Mouse (Mus musculus) forebrain, postnatal 0 days (tissue): ENCODE measurements around the gene Napsa. TPM values are rescaled to one million over a fixed set of nuclear protein-coding genes. Genes with fewer than 3 reads are reported as not detected.

ENCODE experiments used
- ATAC-seq: fragments of 200-750 bp; cut with Nextera tagmentation; 2 replicates; pipeline ENCODE4 v1.8.0; 2017; ENCODE audit warnings: mild to moderate bottlenecking, moderate library complexity
- DNase-seq: peaks from one replicate; pipeline ENCODE4 v3.0.0-alpha.2; 2015
- H3K27ac ChIP-seq: fragments of 300-500 bp; sonication (generic); 2 replicates; pipeline ENCODE4 v1.5.1; 2014; ENCODE audit warnings: low read depth, mild to moderate bottlenecking, antibody characterized with exemption, low read length, moderate library complexity, mixed read lengths
- H3K27me3 ChIP-seq: fragments of 300-500 bp; sonication (generic); 2 replicates; pipeline ENCODE4 v1.6.1; 2014; ENCODE audit warnings: mild to moderate bottlenecking, low read length, mixed read lengths; ENCODE audit not compliant: insufficient read depth
- H3K36me3 ChIP-seq: fragments of 300-500 bp; sonication (generic); 2 replicates; pipeline ENCODE4 v1.6.1; 2014; ENCODE audit warnings: mild to moderate bottlenecking, moderate library complexity; ENCODE audit not compliant: insufficient read depth
- H3K4me1 ChIP-seq: fragments of 300-500 bp; sonication (generic); 2 replicates; pipeline ENCODE4 v1.6.1; 2014; ENCODE audit warnings: antibody characterized with exemption; ENCODE audit not compliant: insufficient read depth
- H3K4me2 ChIP-seq: fragments of 300-500 bp; sonication (generic); 2 replicates; pipeline ENCODE4 v1.6.1; 2014; ENCODE audit warnings: low read depth, mild to moderate bottlenecking, moderate library complexity
- H3K4me3 ChIP-seq: fragments of 300-500 bp; sonication (generic); 2 replicates; pipeline ENCODE4 v1.5.1; 2014; ENCODE audit warnings: low read depth, low read length, mixed read lengths
- H3K9ac ChIP-seq: fragments of 300-500 bp; sonication (generic); 2 replicates; pipeline ENCODE4 v1.6.1; 2014; ENCODE audit warnings: mild to moderate bottlenecking
- H3K9me3 ChIP-seq: fragments of 300-500 bp; sonication (generic); 2 replicates; pipeline ENCODE4 v1.6.1; 2016; ENCODE audit warnings: low read length
- CTCF ChIP-seq: sonication (generic); IDR thresholded peaks from 2 replicates; pipeline ENCODE4 v1.5.1; 2016; ENCODE audit warnings: antibody characterized with exemption, control low read depth, low read depth
- WGBS: fragments of 180-500 bp; shearing (Covaris S2); extraction: QIAGEN DNeasy Blood & Tissue Kit; methylation state at CpG from one replicate; pipeline ENCODE4 v1.1.7; 2014; 5-methylcytosine and 5-hydroxymethylcytosine counted together
- polyA plus RNA-seq: library from polyadenylated mRNA; unstranded; fragments of >200 nt; fragmentation: Nextera tagmentation; extraction: Ambion mirVana; gene quantifications from 2 replicates; pipeline ENCODE4 v1.2.1, GENCODE M21; 2015
- total RNA-seq: library from RNA; depleted of rRNA; stranded (reverse); fragments of >200 nt; gene quantifications from 2 replicates; pipeline ENCODE4 v1.2.3, GENCODE M21; 2014

Gene Napsa
- total and polyA plus RNA-seq, 2 experiments from 2014 or later, result 0.24 to 0.71 TPM

GRCm38 (mm10) chr7:44590402-44591347 lies 18.5 kb downstream of the Napsa start, which contains the start of gene Kcnc3:
Gene Kcnc3 (plus strand): TSS chr7:44590664.
- no peaks in the 10 kb centered on the region for H3K9me3 ChIP-seq
- 0 out of 2 replicates have a peak, but pooled peaks cover 3% of the 10 kb centered on the region for H3K36me3 ChIP-seq
- H3K27me3 ChIP-seq, result peaks cover 17% of the 10 kb centered on the region
- peaks cover 37% of the 10 kb centered on the region; the same call in 1 of the 2 replicates for H3K4me1 ChIP-seq
- H3K4me2 ChIP-seq, result peak within 1 kb of the TSS; percentile 97
- peak within 1 kb of the TSS; percentile 73 for H3K27ac ChIP-seq
- peak within 1 kb of the TSS; percentile 47 for H3K4me3 ChIP-seq
- TF ChIP-seq CTCF, result no peak
- WGBS, result under 1% methylated on average over 74 of the region's 80 CpGs
- ATAC-seq (peak; percentile 93), DNase-seq (peak; percentile 96)
- H3K9ac ChIP-seq, result peak within 1 kb of the TSS; percentile 53

- H3K36me3 ChIP-seq, result 0 out of 2 replicates have a peak, but pooled peaks cover 3% of the 10 kb centered on the region
- peaks cover 37% of the 10 kb centered on the region; the same call in 1 of the 2 replicates for H3K4me1 ChIP-seq
- TF ChIP-seq CTCF, result peak; percentile 10; the same call in 1 of the 2 replicates
- peak overlapping the region; percentile 39 for H3K9ac ChIP-seq
- ATAC-seq, result no peak
- under 1% methylated on average over 55 of the region's 60 CpGs for whole genome bisulfite sequencing
- H3K27me3 ChIP-seq, result peaks cover 17% of the 10 kb centered on the region
- peak overlapping the region; percentile 47 for H3K4me3 ChIP-seq
- peak overlapping the region; percentile 97 for H3K4me2 ChIP-seq
- no peak overlapping the region for H3K27ac ChIP-seq
- H3K9me3 ChIP-seq, result no peaks in the 10 kb centered on the region
- no peak for DNase-seq
Observed at GRCm38 (mm10) chr7:44591348-44592116, 19.4 kb downstream of the Napsa start.

GRCm38 (mm10) chr7:44593051-44593450 lies 20.9 kb downstream of the Napsa start:
- peaks cover 17% of the 10 kb centered on the region for H3K27me3 ChIP-seq
- 0 out of 2 replicates have a peak, but pooled peaks cover 3% of the 10 kb centered on the region for H3K36me3 ChIP-seq
- ATAC-seq, result no peak
- peak overlapping the region; percentile 97 for H3K4me2 ChIP-seq
- H3K9me3 ChIP-seq, result no peaks in the 10 kb centered on the region
- H3K4me3 ChIP-seq, result peak overlapping the region; percentile 47
- under 1% methylated on average over 15 of the region's 15 CpGs for whole genome bisulfite sequencing
- DNase-seq, result no peak
- 0 out of 2 replicates have a peak, but pooled peaks cover 29% of the 10 kb centered on the region for H3K4me1 ChIP-seq
- no peak overlapping the region for H3K27ac ChIP-seq
- TF ChIP-seq CTCF, result no peak
- 0 out of 2 replicates have a peak overlapping the region, but pooled peaks have one; percentile 87 for H3K9ac ChIP-seq

- ATAC-seq (peak; percentile 54), DNase-seq (peak; percentile 94)
- Histone ChIP-seq H3K27ac (peak overlapping the region; percentile 85), H3K27me3 (peaks cover 17% of the 10 kb centered on the region), H3K9ac (peak overlapping the region; percentile 87), H3K4me3 (peak overlapping the region; percentile 47), H3K36me3 (0 out of 2 replicates have a peak, but pooled peaks cover 3% of the 10 kb centered on the region), H3K4me2 (peak overlapping the region; percentile 97), H3K9me3 (no peaks in the 10 kb centered on the region), H3K4me1 (0 out of 2 replicates have a peak, but pooled peaks cover 29% of the 10 kb centered on the region)
- 2% methylated on average over 22 of the region's 22 CpGs for WGBS
- TF ChIP-seq CTCF, result peak; percentile 39
Observed at GRCm38 (mm10) chr7:44593775-44594174, 21.6 kb downstream of the Napsa start.

- H3K27me3 ChIP-seq, result peaks cover 17% of the 10 kb centered on the region
- peak overlapping the region; percentile 85 for H3K27ac ChIP-seq
- peak overlapping the region; percentile 47 for H3K4me3 ChIP-seq
- peak; percentile 4; the same call in 1 of the 2 replicates for ATAC-seq
- 0 out of 2 replicates have a peak, but pooled peaks cover 3% of the 10 kb centered on the region for H3K36me3 ChIP-seq
- peak; percentile 82 for DNase-seq
- peak overlapping the region; percentile 87 for H3K9ac ChIP-seq
- 0 out of 2 replicates have a peak, but pooled peaks cover 28% of the 10 kb centered on the region for H3K4me1 ChIP-seq
- TF ChIP-seq CTCF, result no peak
- H3K4me2 ChIP-seq, result peak overlapping the region; percentile 97
- H3K9me3 ChIP-seq, result no peaks in the 10 kb centered on the region
- 20% methylated on average over 6 of the region's 6 CpGs for WGBS
Observed at GRCm38 (mm10) chr7:44594291-44594690, 22.1 kb downstream of the Napsa start.

GRCm38 (mm10) chr7:44595131-44595561 lies 23.0 kb downstream of the Napsa start:
- ATAC-seq (no peak), DNase-seq (no peak)
- Histone ChIP-seq H3K4me1 (0 out of 2 replicates have a peak, but pooled peaks cover 24% of the 10 kb centered on the region), H3K4me3 (no peak overlapping the region), H3K9me3 (no peaks in the 10 kb centered on the region), H3K36me3 (0 out of 2 replicates have a peak, but pooled peaks cover 3% of the 10 kb centered on the region), H3K27ac (peak overlapping the region; percentile 85; the same call in 1 of the 2 replicates), H3K9ac (no peak overlapping the region), H3K4me2 (no peak overlapping the region), H3K27me3 (peaks cover 17% of the 10 kb centered on the region)
- TF ChIP-seq CTCF, result no peak
- 97% methylated on average over 20 of the region's 20 CpGs for WGBS
